Mouse (Mus musculus): ENCODE measurements around the gene Otof.

DNA sequence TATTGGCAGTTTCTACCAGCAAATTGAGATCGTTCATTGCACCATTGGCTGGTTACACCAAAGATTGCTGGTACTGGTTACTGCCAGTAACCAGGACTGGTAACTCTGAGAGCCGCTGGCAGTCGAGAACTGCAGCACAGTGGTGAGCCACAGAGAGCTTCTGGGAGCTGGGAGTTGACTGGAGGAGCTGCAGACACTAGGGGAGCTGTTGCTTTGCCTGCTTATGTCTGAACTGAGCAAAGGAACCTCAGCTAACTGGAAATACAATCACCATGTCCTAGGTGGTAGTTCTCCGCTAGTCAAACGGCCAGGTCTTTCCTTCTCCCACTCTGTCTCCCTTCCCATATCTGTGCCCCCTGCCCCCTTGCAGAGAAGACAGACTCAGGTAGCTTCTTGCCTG is 19.5 kb downstream of the Otof start:
- TF ChIP-seq POLR2A (IDR thresholded peaks at IDR 0.05; ENCODE audit: low read depth, low read length): no peak
- no peak; the same call in 1 of the 2 replicates for TF ChIP-seq CTCF (conservative IDR thresholded peaks at IDR 0.05; ENCODE audit: insufficient read depth, insufficient read length, low read depth, low read length)
